Mouse (Mus musculus) stomach, embryonic 16.5 days (tissue): ENCODE measurements around the gene Yeats2. TPM values are rescaled to one million over a fixed set of nuclear protein-coding genes. Genes with fewer than 3 reads are reported as not detected.
"Not testable (repeated sequence)": the region's sequence is repeated elsewhere in the genome, so short reads cannot be mapped to it uniquely, and the experiment has no call there.

Source experiments
- ATAC-seq: fragments of 200-750 bp; cut with Nextera tagmentation; 2 replicates; pipeline ENCODE4 v1.8.0; 2017; ENCODE audit warnings: moderate number of reproducible peaks, moderate TSS enrichment; ENCODE audit not compliant: insufficient read depth, low FRiP score
- H3K27ac ChIP-seq: fragments of 300-500 bp; sonication (generic); 2 replicates; pipeline ENCODE4 v1.5.1; 2014; ENCODE audit warnings: low read length
- H3K27me3 ChIP-seq: fragments of 300-500 bp; sonication (generic); 2 replicates; pipeline ENCODE4 v1.6.1; 2014; ENCODE audit warnings: low read length, control low read depth, mixed read lengths; ENCODE audit not compliant: control insufficient read depth, insufficient read depth
- H3K36me3 ChIP-seq: fragments of 300-500 bp; sonication (generic); 2 replicates; pipeline ENCODE4 v1.6.1; 2014; ENCODE audit warnings: low read length; ENCODE audit not compliant: control insufficient read depth, insufficient read depth
- H3K4me1 ChIP-seq: fragments of 300-500 bp; sonication (generic); 2 replicates; pipeline ENCODE4 v1.6.1; 2014; ENCODE audit warnings: low read length, control low read depth, mixed read lengths; ENCODE audit not compliant: control insufficient read depth, insufficient read depth
- H3K4me2 ChIP-seq: fragments of 300-500 bp; sonication (generic); 2 replicates; pipeline ENCODE4 v1.6.1; 2014; ENCODE audit warnings: low read depth, low read length, mixed read lengths
- H3K4me3 ChIP-seq: fragments of 300-500 bp; sonication (generic); replicated peaks from 2 replicates; pipeline ENCODE4 v1.5.1; 2014; ENCODE audit warnings: mild to moderate bottlenecking, low read length
- H3K9ac ChIP-seq: fragments of 300-500 bp; sonication (generic); 2 replicates; pipeline ENCODE4 v1.6.1; 2014; ENCODE audit warnings: low read length
- H3K9me3 ChIP-seq: fragments of 300-500 bp; sonication (generic); replicated peaks from 2 replicates; pipeline ENCODE4 v1.6.1; 2016; ENCODE audit warnings: low read length, control low read depth; ENCODE audit not compliant: control insufficient read depth
- WGBS: fragments of 180-500 bp; shearing (Covaris S2); extraction: QIAGEN DNeasy Blood & Tissue Kit; methylation state at CpG from one replicate; pipeline ENCODE4 v1.1.7; 2014; 5-methylcytosine and 5-hydroxymethylcytosine counted together
- polyA plus RNA-seq: library from polyadenylated mRNA; unstranded; fragments of >200 nt; fragmentation: Nextera tagmentation; extraction: Ambion mirVana; gene quantifications from 2 replicates; pipeline ENCODE4 v1.2.1, GENCODE M21; 2015

Gene Yeats2
- polyA plus RNA-seq, 1 experiment from 2014 or later = 26.6 TPM

- no peak overlapping the region for H3K4me3 ChIP-seq
- H3K27ac ChIP-seq = no peak overlapping the region
- no peaks in the 10 kb centered on the region for H3K9me3 ChIP-seq
- WGBS = 65% methylated on average over 2 of the region's 2 CpGs
- no peak for ATAC-seq
- peaks cover 2% of the 10 kb centered on the region; the same call in 1 of the 2 replicates for H3K4me1 ChIP-seq
- H3K36me3 ChIP-seq = peaks cover 14% of the 10 kb centered on the region
- no peak overlapping the region for H3K4me2 ChIP-seq
- H3K27me3 ChIP-seq = no peaks in the 10 kb centered on the region
- H3K9ac ChIP-seq = no peak overlapping the region
Measured at GRCm38 (mm10) chr16:20112649-20113048, 28.2 kb upstream of the Yeats2 start.

GRCm38 (mm10) chr16:20116069-20116468 is 24.8 kb upstream of the Yeats2 start:
- 45% methylated on average over 4 of the region's 4 CpGs for WGBS
- no peak overlapping the region for H3K4me2 ChIP-seq
- H3K4me1 ChIP-seq = peaks cover 2% of the 10 kb centered on the region; the same call in 1 of the 2 replicates
- no peaks in the 10 kb centered on the region for H3K9me3 ChIP-seq
- peaks cover 8% of the 10 kb centered on the region for H3K36me3 ChIP-seq
- ATAC-seq = no peak
- H3K4me3 ChIP-seq = no peak overlapping the region
- no peaks in the 10 kb centered on the region for H3K27me3 ChIP-seq
- no peak overlapping the region for H3K27ac ChIP-seq
- no peak overlapping the region for H3K9ac ChIP-seq

DNA sequence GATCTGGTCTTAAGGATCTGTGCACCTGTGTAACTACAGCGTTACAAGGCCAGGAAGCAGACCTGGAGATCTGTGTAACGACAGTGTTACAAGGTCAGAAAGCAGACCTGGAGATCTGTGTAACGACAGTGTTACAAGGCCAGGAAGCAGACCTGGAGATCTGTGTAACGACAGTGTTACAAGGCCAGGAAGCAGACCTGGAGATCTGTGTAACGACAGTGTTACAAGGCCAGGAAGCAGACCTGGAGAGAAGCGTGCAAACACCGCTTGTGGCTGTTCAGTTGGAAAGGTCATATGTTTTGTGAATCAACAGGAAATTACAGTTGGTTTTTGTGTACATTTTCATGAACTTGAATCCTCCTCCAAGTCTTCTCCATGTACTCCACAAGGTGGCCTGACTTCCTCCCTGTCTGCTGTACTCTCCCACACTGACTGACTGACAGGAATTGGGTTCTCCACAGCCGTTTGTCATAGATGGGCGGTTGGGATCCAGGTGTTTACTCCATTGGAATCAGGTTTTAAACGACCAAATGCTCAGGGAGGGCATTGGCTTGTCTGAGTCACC is 14.5 kb upstream of the Yeats2 start:
- H3K36me3 ChIP-seq = 0 out of 2 replicates have a peak, but pooled peaks cover 13% of the 10 kb centered on the region
- H3K4me3 ChIP-seq, ATAC-seq, H3K27me3 ChIP-seq, H3K4me2 ChIP-seq, H3K4me1 ChIP-seq, H3K27ac ChIP-seq, H3K9ac ChIP-seq, H3K9me3 ChIP-seq: not testable (repeated sequence)
- WGBS = 73% methylated on average over 10 of the region's 10 CpGs

DNA sequence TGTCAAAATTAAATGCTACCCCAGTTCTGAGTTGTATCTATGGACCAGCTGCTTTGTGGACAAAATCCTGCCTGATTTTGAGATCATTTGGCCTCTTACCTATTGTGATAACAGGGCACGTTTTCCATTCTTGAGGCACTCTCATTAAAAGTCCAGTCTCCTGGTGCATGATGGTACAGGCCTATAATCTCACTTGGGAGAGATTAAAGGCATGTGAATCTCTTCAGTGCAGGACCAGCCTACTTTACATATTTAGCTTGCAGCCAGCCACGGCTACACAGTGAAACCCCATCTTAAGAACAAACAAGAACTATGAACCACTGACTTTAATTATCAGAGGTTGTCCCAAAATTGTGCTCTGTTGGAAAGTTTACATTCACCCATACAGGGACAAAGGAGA is 10.5 kb upstream of the Yeats2 start:
- H3K4me3 ChIP-seq = no peak overlapping the region
- no peak overlapping the region for H3K27ac ChIP-seq
- H3K4me1 ChIP-seq = no peaks in the 10 kb centered on the region
- no peak overlapping the region for H3K9ac ChIP-seq
- H3K27me3 ChIP-seq = no peaks in the 10 kb centered on the region
- H3K4me2 ChIP-seq = no peak overlapping the region
- ATAC-seq = no peak
- 56% methylated on average over 2 of the region's 2 CpGs for WGBS
- no peaks in the 10 kb centered on the region for H3K9me3 ChIP-seq
- H3K36me3 ChIP-seq = no peaks in the 10 kb centered on the region

- Histone ChIP-seq H3K9me3 (no peaks in the 10 kb centered on the region), H3K4me1 (peaks cover 10% of the 10 kb centered on the region; the same call in 1 of the 2 replicates), H3K27me3 (no peaks in the 10 kb centered on the region), H3K4me3 (no peak overlapping the region), H3K4me2 (no peak overlapping the region), H3K27ac (no peak overlapping the region), H3K9ac (no peak overlapping the region), H3K36me3 (no peaks in the 10 kb centered on the region)
- WGBS = 85% methylated on average over 3 of the region's 3 CpGs
- ATAC-seq = no peak
Measured at GRCm38 (mm10) chr16:20144568-20144967, 3.7 kb downstream of the Yeats2 start.

GRCm38 (mm10) chr16:20151991-20152390 is 11.1 kb downstream of the Yeats2 start:
- H3K4me2 ChIP-seq = no peak overlapping the region
- no peak overlapping the region for H3K9ac ChIP-seq
- no peaks in the 10 kb centered on the region for H3K27me3 ChIP-seq
- H3K36me3 ChIP-seq = peaks cover 11% of the 10 kb centered on the region
- H3K27ac ChIP-seq = no peak overlapping the region
- no peaks in the 10 kb centered on the region for H3K9me3 ChIP-seq
- no peak for ATAC-seq
- WGBS = 48% methylated on average over 5 of the region's 5 CpGs
- H3K4me1 ChIP-seq = 0 out of 2 replicates have a peak, but pooled peaks cover 3% of the 10 kb centered on the region
- H3K4me3 ChIP-seq = no peak overlapping the region

- H3K9me3 ChIP-seq = no peaks in the 10 kb centered on the region
- no peak overlapping the region for H3K9ac ChIP-seq
- no peak overlapping the region for H3K4me2 ChIP-seq
- ATAC-seq = no peak
- peaks cover 12% of the 10 kb centered on the region for H3K36me3 ChIP-seq
- H3K27me3 ChIP-seq = no peaks in the 10 kb centered on the region
- no peak overlapping the region for H3K27ac ChIP-seq
- H3K4me1 ChIP-seq = 0 out of 2 replicates have a peak, but pooled peaks cover 3% of the 10 kb centered on the region
- H3K4me3 ChIP-seq = no peak overlapping the region
- 57% methylated on average over 3 of the region's 3 CpGs for WGBS
Measured at GRCm38 (mm10) chr16:20153742-20154141, 12.9 kb downstream of the Yeats2 start.

GRCm38 (mm10) chr16:20160130-20160529 is 19.3 kb downstream of the Yeats2 start:
- no peak for ATAC-seq
- H3K9me3 ChIP-seq = no peaks in the 10 kb centered on the region
- no peak overlapping the region for H3K4me2 ChIP-seq
- H3K4me3 ChIP-seq = no peak overlapping the region
- no peak overlapping the region for H3K27ac ChIP-seq
- no peaks in the 10 kb centered on the region for H3K27me3 ChIP-seq
- peaks cover 45% of the 10 kb centered on the region for H3K36me3 ChIP-seq
- no peaks in the 10 kb centered on the region for H3K4me1 ChIP-seq
- H3K9ac ChIP-seq = no peak overlapping the region
- 87% methylated on average over 2 of the region's 2 CpGs for WGBS

DNA sequence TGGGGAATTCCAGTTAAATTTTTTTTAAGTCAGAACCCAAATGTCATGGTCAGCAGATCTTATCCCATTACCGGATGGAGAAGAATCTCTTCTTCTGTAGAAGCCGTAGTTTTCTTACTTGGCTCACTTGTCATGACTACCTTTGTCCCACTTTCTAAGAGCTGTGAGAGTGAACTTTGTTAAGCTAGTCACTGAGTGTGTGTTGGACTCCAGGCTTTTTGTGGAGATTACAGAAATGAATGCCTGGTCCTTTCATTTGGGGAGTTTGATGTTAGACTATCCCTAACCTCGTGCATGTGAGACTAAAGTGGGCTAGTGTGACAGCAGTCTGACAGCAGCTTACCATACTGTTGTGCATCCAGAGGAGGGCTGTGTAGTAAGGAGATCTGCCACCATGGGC is 28.2 kb downstream of the Yeats2 start:
- Histone ChIP-seq H3K4me1 (no peaks in the 10 kb centered on the region), H3K4me2 (no peak overlapping the region), H3K9me3 (no peaks in the 10 kb centered on the region), H3K36me3 (peaks cover 40% of the 10 kb centered on the region), H3K27ac (no peak overlapping the region), H3K4me3 (no peak overlapping the region), H3K27me3 (no peaks in the 10 kb centered on the region), H3K9ac (no peak overlapping the region)
- WGBS = 83% methylated on average over 3 of the region's 3 CpGs
- ATAC-seq = no peak
